Mouse (Mus musculus): ENCODE data around the gene Tmem259.

DNA sequence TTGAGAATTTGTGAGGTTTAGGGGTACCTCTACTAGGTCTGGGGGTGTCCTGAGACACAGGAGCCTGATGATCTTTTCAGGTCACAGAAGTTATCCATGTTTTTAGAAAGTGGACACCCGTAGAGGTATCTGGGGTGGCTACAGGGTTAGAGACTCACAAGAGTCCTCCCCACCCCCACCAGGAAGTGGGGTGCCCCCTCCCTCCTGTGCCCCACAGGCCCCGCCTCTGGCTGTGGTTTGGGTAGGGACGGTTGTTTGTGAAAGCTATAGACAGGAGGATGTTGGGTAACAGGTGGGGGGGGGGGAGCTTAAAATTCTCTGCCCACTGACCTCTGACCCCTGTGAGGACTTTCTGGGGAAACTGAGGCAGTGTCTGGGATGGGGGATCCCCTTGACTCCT is 33.2 kb upstream of the Tmem259 start:
- no peak; a peak in 1 of 4 replicates for TF ChIP-seq POLR2A (IDR thresholded peaks at IDR 0.05; ENCODE audit: control insufficient read depth in 1 of 2, insufficient read depth in 1 of 2, low read depth in 1 of 2, low read length in 2 of 2, poor library complexity in 1 of 2)
- no peak for TF ChIP-seq UBTF (IDR thresholded peaks at IDR 0.05; ENCODE audit: borderline replicate concordance, insufficient read depth, low read depth, low read length)
- TF ChIP-seq E2F4 (IDR thresholded peaks at IDR 0.05; ENCODE audit: borderline replicate concordance, low read depth, low read length), result no peak
- 0 out of 2 replicates have a peak, but pooled peaks have one; percentile 16 for TF ChIP-seq MXI1 (IDR thresholded peaks at IDR 0.05; ENCODE audit: low read depth, low read length)
- TF ChIP-seq MAX (IDR thresholded peaks at IDR 0.05; ENCODE audit: low read length), result no peak
- no peak for TF ChIP-seq GATA1 (IDR thresholded peaks at IDR 0.05; ENCODE audit: low read depth, low read length)
- no peak for TF ChIP-seq CTCF (IDR thresholded peaks at IDR 0.05 in 2 of 3, conservative IDR thresholded peaks at IDR 0.05 in 1 of 3; ENCODE audit: control insufficient read depth in 1 of 3, insufficient read depth in 1 of 3, low read depth in 2 of 3, low read length in 3 of 3, poor library complexity in 1 of 3, severe bottlenecking in 1 of 3)
- TF ChIP-seq NELFE (IDR thresholded peaks at IDR 0.05; ENCODE audit: low read depth, low read length), result no peak; the same call in 1 of the 2 replicates
- no peak for TF ChIP-seq MEF2A (IDR thresholded peaks at IDR 0.05; ENCODE audit: extremely low read depth, insufficient replicate concordance, low read depth, low read length, poor library complexity, severe bottlenecking)
- no peak for TF ChIP-seq CHD1 (IDR thresholded peaks at IDR 0.05; ENCODE audit: low read depth, low read length)
- TF ChIP-seq EP300 (IDR thresholded peaks at IDR 0.05; ENCODE audit: low read depth in 1 of 2, low read length in 2 of 2), result peak in 1 of 2 experiments; percentile 57; a peak in 1 of 4 replicates
- TF ChIP-seq BHLHE40 (IDR thresholded peaks at IDR 0.05; ENCODE audit: borderline replicate concordance, low read depth, low read length), result 0 out of 2 replicates have a peak, but pooled peaks have one; percentile 33
